Mouse (Mus musculus) thymus, postnatal 36 days (tissue): ENCODE data around the gene Chchd6.
A peak's percentile ranks its signal among the peaks of the same experiment; 100 is the strongest.

Experiments used
- DNase-seq, 2 experiments: peaks; one replicate each; pipeline ENCODE4 v3.0.0; 2022; ENCODE audit warnings: mixed read lengths in 2 of 2

Chchd6 gene

GRCm38 (mm10) chr6:89499961-89500360 is 95.5 kb downstream of the Chchd6 start:
- DNase-seq: no peak

GRCm38 (mm10) chr6:89498764-89499516 is 96.5 kb downstream of the Chchd6 start:
- DNase-seq: peak in 1 of 2 experiments; percentile 5

- DNase-seq: no peak
Measured at GRCm38 (mm10) chr6:89496916-89497315, 98.5 kb downstream of the Chchd6 start.

- DNase-seq: no peak
Measured at GRCm38 (mm10) chr6:89492368-89492767, 103.1 kb downstream of the Chchd6 start.

DNA sequence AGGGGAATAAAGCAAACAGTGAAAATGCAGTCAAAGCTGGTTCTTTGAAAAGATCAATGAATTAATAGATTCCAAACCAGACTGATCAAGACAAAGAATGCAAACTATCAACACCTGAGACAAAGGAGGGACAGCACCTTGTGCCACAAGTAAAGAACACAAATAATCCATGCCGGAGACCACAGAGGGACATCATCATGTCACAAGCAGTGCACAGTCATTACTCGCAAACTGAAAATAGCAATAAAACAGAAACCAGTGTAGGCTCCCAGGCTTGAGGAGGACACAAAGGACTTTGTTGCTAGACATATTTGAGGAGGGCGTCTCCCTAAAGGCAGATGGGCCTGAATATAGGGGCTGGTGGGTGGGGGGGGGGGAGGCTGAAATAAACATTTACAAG is 105.1 kb downstream of the Chchd6 start:
- DNase-seq: no peak

- DNase-seq: no peak
Measured at GRCm38 (mm10) chr6:89489533-89489932, 105.9 kb downstream of the Chchd6 start.

DNA sequence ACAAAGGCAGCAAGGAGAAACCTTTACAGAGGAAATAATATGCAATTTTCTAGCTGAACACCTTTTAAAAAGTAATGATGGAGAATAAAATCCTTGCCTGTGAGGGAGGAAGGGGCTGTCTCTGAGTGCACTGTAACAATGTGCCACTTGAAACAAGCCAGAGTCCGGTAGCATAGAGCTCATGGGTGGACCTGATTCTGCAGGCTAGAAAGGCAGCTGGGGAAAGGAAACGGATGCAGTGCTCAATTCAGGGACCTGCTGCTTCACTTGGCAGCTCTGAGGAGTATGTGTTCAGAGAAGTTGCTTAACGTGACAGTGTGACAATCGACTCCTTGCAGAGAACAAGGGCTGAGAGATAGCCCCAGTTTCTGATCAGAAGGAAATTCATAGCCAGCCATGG is 109.4 kb downstream of the Chchd6 start:
- DNase-seq: no peak

DNA sequence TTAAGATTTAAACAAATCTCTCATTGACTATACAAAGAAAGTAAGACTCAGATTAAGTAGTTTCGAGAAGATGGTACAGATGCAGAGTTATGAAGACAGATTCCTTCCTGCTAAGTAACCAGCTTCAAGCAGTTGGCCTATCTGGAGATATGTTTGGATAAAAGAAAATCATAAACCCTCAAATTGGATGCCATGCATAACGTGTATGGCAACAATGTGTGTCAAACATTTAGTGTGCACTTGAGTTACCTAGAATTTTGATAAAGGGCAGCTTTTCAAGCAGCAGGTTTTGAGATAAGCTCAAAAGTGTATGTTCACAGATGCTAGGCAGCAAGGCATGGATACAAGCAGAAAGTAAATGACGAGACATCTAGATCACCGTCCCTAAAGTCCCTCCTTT is 114.3 kb downstream of the Chchd6 start:
- no peak for DNase-seq

- DNase-seq: no peak
Measured at GRCm38 (mm10) chr6:89467908-89468307, 127.5 kb downstream of the Chchd6 start.

- no peak for DNase-seq
Measured at GRCm38 (mm10) chr6:89467290-89467689, 128.2 kb downstream of the Chchd6 start.

- no peak for DNase-seq
Measured at GRCm38 (mm10) chr6:89466875-89467274, 128.6 kb downstream of the Chchd6 start.

- DNase-seq: no peak
Measured at GRCm38 (mm10) chr6:89466053-89466708, 129.3 kb downstream of the Chchd6 start.

- DNase-seq: no peak
Measured at GRCm38 (mm10) chr6:89462223-89462760, 133.2 kb downstream of the Chchd6 start.

GRCm38 (mm10) chr6:89461250-89462222 is 133.9 kb downstream of the Chchd6 start:
- no peak for DNase-seq

- no peak for DNase-seq
Measured at GRCm38 (mm10) chr6:89459634-89460033, 135.8 kb downstream of the Chchd6 start.

DNA sequence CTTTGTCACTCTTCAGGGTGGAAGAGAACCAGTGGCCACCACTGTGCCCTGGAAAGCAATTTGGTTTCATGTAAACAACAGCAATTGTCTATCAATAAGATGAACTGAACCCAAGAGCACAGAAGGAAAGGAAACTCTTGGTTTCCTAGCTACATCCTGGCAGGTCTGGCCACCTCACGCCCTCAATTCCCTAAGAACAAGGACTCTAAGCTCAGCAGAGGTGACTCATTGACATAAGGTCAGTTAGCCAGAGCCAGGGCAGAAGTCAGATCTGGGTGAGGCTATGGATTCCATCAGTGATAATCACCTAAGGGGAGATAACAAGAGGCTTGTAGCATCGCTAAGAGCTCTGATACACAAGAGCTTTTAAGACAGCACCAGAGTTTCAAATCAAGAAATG is 137.9 kb downstream of the Chchd6 start:
- DNase-seq: no peak

DNA sequence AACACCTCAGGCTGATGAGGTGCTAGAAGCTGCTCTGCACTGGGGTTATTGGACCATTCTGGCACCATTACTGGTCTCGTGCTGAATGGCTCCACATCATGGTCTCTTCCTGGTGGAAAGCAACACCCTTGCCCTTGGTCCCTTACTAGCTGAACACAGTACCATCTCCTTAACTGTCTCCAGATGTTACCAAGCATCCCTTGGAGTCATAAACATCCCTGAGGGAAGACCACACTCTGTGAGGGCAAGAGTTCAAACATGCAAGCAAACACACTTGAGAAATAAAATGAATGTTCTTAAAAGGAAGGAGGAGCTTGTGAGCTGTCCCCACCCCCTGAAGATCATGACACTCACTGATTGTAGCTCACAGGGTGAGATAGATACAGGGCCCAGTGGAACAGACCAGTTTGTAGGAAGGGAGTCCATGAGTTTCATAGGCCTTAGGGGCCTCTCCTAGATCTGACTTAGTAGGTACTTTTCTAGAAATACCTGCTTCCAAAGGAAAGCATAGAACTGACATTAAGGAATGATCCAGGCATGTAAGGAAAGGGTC is 139.0 kb downstream of the Chchd6 start:
- no peak for DNase-seq

GRCm38 (mm10) chr6:89455523-89456000 is 139.9 kb downstream of the Chchd6 start:
- DNase-seq: no peak

- no peak for DNase-seq
Measured at GRCm38 (mm10) chr6:89454437-89454836, 141.0 kb downstream of the Chchd6 start.

GRCm38 (mm10) chr6:89452976-89453674 is 142.3 kb downstream of the Chchd6 start:
- DNase-seq: no peak

DNA sequence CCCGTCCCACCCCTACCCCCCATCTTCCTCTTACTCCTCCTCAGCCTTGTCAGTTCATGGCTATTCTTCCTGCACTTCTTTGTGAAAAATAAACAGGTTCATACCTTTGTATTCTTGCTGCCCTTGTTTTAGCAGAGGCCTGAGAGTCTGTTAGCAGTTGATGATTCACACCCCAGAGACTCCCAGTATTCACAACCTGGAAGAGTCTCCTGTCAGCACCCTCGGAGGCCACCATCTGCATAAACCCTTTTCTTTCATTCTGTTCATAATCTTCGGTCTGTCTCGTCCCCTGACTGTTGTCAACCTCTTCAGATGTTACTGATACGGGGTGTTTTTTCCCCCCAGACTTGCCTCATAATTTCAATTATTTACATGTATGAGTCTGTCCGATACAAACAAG is 143.1 kb downstream of the Chchd6 start:
- no peak for DNase-seq

DNA sequence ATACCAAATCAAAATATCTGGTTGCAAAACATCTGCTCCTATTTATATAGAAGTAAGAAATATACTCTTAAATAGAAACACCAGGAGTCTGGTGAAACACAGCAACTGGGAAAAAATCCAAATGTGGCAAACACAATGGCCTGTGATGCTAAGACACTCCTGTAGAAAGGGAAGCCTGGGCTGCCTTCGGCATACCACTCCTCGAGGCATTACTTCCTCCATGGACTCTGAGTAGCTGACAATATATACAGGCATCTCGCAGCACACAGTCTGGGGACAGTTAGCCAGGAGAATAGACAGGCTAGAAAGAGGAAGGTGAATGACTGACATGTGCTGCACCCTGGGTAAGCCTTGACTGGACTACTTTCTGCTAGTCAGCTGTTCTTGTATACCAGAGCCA is 146.7 kb downstream of the Chchd6 start:
- DNase-seq: no peak
